Mouse (Mus musculus): ENCODE results near the gene Prkca. TPM values are rescaled to one million over a fixed set of nuclear protein-coding genes. Genes with fewer than 3 reads are reported as not detected.
A peak's percentile ranks its signal among the peaks of the same experiment; 100 is the strongest.

The Prkca gene
- total RNA-seq, 2 experiments from 2014 or later: 41.4 to 42.5 TPM

DNA sequence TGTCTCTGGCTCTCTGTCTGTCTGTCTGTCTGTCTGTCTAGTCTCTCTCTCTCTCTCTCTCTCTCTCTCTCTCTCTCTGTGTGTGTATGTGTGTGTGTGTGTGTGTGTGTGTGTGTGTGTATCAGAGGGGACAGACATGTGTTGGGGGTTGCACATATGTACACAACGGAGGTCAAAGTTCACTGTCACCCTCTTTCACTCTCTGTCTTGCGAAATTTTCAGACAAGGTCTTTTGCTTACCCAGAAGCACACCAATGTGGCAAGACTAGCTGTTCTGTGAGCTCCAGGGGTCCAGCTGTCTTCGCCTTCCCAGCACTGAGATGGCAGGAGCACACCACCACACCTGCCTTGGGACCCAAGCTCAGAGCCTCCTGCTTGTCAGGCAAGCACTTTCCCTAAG lies 146.9 kb downstream of the Prkca start:
- DNase-seq: no peak
- intact Hi-C loops (cut with DNase I; ENCODE audit: low total_unique reads): no loop called here

DNA sequence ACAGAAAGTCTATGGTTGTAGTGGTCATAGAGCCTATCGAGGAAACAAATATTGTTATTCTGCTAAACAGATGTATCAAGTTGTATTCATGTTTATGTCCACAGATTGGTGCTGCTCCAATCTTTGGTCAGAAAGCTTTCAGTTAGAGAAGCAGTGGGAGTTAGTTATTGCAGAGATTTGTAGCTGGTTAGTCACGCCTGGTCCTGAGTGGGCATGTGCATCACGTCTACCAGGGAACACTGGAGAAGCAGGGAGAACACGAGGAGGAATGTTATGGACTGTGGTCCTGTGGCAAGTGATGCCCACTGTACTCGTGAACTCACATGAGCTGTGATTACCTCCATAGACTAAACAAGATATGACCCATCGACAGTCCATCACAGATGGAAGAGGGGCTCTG lies 153.4 kb downstream of the Prkca start:
- intact Hi-C loops (cut with DNase I; ENCODE audit: low total_unique reads): no loop called here
- DNase-seq: no peak

DNA sequence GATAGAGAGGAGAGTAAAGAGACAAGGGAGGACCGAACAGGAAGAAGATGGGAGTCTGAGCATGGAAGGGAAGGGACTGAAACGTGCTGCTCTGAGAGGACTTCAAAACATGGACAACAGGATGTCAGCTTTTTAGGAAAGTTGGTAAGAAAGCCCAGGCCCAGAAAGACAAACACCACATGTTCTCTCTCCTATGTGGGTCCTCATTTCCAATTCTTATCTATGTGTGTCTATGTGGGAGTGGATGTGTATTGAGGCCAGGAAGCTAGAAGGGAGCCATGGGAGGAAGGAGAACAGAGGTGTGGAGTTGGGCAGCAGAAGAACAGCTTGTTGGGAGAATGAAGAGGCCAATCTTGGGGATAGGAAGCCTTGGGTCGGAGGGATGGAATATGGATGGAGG lies 154.4 kb downstream of the Prkca start:
- no peak for DNase-seq
- intact Hi-C loops (cut with DNase I; ENCODE audit: low total_unique reads): no loop called here

DNA sequence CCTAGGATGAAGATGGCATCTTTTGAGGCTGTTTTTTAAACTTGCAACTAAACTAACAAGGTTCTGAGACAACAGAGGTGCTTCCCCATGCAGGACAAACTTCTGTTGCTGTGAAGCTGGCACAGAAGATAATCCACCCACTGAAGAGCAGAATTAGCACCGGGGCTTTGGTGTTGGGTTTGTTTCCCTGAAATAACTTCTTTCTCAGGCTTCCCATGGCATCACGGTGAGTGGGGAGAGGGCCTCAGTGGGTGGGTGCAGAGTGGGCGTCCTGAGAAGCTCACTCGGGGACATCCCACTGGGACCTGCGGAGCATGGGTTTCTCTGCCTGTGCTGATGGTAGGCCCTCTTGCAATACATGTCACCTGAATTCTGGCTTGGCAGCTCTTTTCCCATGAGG lies 161.3 kb downstream of the Prkca start:
- no peak for DNase-seq
- intact Hi-C loops (cut with DNase I; ENCODE audit: low total_unique reads): no loop called here

DNA sequence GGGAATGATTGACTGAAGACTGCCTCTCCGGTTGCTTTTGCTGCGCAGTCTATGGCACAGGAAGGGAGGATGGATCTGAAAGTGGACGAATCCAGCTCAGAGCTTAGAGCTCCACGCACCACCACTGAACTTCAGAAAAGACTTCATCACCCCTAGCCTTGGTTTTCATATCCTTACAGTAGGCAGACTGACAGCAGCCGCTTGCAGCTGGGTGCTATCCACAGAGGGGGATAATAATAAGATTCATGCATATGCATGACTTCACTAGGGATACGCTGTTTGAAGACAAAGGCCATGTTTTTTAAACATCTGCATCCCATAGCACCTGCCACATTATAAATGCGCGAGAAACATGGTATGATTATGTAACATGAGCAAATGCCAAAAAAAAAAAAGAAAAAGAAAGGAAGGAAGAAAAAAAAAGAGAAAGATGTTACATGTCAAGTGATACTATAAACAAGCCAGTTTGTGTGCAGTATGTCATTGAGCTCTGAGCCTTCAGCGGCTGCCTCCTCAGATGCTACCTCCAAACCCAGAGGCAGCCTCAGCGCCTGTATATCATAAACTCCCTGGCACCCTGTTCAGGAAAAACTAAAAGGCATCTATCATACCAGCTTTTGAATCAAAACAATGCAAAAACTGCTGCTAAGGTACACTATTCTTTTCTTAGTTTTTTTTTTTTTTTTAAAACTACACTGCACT lies 162.6 kb downstream of the Prkca start:
- intact Hi-C loops (cut with DNase I; ENCODE audit: low total_unique reads): no loop called here
- no peak for DNase-seq

DNA sequence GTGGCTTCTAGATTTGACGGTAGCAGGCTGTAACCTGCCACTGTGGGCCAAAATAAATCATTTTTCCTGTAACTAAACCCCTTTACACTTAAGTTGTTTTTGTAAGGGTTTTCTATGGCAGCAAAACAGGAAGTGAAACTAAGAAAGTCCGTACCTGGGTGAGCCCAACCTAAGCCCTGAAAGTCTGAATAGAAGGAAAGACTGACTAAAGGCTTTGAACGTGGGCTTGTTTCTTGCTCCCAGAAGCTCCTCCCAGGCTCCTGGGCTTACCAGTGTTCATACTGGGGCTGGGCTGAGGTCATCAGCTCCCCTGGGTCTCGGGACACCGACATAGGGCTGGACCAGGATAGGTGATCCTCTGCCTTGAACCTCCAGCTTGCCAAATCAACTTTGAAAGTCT lies 164.9 kb downstream of the Prkca start:
- intact Hi-C loops (cut with DNase I; ENCODE audit: low total_unique reads): no loop called here
- no peak for DNase-seq

DNA sequence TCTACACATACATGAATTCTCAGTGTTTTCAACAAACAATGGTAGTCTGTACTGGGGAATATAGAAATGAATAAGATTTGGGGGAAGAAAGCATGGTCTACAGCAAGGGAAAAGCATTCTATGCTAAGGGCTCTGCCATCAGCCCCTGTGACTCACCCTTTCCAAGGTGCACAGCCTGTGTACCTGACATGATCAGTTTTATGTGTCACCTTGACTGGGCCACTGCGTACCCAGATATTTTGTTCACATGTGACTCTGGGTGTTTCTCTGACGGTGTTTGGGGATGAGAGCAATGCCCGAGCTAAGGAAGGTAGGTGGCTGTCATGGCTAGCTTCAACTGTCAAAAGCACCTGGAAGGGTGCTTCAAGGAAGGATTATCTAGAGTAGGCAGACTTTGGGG lies 165.5 kb downstream of the Prkca start:
- intact Hi-C loops (cut with DNase I; ENCODE audit: low total_unique reads): no loop called here
- no peak for DNase-seq

DNA sequence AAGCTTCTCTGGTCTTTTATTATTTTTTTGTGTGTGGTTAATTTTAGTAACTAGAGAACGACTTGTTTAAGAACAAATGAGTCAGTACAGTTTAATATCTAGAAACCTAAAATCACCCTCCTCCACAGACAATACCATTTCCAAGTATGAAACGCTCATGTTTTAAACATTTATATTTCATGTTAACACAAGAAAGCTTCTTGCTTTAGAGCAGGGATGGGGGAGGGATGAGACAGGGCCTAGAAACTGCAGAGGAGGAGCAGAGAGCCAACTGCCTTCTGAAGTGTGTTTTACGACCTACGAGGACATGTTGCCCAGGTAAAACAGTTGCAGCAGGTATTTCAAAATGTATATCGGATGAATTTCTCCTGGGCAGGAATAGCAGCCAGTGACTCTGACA lies 167.0 kb downstream of the Prkca start:
- no peak for DNase-seq
- intact Hi-C loops (cut with DNase I; ENCODE audit: low total_unique reads): no loop called here

DNA sequence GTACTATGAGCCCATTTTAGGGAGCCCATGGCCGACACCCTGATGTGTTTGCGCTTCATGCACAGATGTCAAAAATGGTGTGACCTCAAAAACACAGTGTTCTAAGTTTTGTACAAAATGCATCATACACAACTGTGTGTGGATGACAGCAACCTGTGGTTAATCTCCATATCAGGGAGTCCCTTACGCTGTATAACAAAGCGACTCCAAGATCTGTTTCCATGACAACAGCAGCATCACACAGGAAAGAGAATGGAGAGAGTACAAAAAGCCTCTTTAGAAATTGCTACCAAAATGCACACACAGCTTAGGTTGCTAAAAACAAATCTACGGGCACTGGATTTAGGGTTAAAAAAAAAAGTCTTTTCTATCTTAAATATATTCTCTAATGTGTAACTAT lies 171.8 kb downstream of the Prkca start:
- no peak for DNase-seq
- intact Hi-C loops (cut with DNase I; ENCODE audit: low total_unique reads): no loop called here

DNA sequence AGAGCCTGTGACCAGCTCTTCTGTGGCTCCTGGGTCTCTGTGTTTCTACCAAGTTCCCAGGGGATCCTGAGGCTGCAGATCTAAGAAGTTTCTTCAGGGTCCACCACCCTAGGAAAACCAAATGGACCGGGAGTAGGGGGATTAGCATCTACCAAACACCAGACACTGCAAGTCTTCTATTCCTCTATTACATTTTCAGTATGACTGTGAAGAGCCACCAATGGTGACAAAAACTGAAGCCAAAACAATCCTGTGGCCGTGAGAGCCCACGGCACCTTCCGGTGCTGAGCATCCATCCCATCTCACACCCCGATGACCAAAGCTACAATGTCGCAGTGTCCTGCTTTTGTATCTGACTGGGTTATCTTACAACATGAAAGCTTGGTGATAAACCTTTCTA lies 172.5 kb downstream of the Prkca start:
- intact Hi-C loops (cut with DNase I; ENCODE audit: low total_unique reads): no loop called here
- DNase-seq: no peak

DNA sequence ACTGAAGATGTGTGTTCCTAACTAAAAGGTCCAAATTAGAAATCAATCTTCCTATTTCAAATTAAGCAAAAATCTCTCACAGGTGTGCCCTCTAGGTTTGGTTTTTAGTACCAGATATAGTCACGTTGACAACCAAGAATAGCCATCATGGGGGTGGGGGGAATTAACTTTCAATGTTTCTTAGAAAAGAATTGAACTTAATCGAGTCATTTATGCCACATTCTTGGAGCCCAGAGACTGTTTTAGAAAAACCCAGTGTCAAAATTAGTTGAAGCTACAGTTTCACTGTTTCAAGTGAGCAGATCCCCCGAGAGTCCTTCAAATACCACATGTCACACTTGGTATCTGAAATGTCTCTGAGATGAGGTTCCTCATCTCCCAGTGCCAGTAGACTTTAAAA lies 173.6 kb downstream of the Prkca start:
- no peak for DNase-seq
- intact Hi-C loops (cut with DNase I; ENCODE audit: low total_unique reads): no loop called here

DNA sequence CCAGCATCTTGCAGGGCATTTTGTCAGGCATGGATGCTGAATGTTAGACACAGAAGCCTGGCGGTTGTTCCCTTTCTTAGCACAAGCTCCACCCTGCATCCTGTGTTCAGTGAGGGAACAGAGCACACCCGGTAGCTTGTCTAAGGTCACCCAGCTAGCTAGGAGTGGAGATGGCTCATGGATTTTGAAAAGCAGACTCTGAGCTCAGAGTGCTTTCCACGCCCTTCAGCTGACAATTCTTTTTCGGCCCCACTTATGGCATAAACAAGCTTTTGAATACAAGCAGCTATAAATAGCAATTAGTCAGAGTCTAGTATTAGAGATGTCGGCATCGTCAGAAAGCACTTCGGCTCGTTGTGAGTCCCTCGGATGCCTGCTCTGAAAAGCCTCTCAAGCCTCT lies 178.0 kb downstream of the Prkca start:
- intact Hi-C loops (cut with DNase I; ENCODE audit: low total_unique reads): no loop called here
- peak; percentile 13 for DNase-seq

DNA sequence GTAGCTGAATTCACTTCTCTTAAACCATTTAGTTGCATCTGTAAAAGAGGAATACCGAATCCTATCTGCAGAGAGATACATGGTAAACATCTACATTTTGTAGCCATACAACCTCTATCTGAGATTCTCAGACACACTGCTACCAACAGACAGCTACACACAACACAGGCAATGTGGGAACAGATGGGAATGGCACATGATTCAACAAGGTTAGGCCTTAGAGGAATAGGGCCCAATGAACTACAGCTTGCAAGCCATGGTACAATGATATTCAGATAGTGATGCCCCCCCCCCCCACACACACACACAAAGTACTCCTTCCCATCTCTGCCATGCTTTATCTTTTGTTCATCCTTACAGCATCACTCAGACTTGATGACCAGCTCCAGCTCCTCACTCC lies 181.1 kb downstream of the Prkca start:
- intact Hi-C loops (cut with DNase I; ENCODE audit: low total_unique reads): no loop called here
- no peak for DNase-seq

DNA sequence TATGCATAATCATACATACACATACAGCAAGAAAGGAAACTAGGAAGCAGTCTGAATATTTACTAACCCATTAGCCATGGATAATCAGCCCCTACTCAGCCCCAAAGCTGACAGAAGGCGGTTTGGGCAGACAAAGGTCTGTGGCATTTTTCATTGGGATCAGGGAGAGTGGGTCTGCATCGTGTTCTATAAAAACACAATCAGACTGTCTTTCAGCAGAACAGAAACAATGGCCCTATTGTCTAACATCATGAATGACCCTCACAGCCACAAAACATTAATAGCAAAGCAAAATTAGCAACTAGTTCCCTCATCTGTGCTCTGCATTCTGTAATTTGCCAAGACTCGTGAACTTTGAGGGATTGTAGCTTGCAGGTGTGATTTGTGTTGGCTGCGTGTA lies 181.6 kb downstream of the Prkca start:
- no peak for DNase-seq
- intact Hi-C loops (cut with DNase I; ENCODE audit: low total_unique reads): no loop called here

DNA sequence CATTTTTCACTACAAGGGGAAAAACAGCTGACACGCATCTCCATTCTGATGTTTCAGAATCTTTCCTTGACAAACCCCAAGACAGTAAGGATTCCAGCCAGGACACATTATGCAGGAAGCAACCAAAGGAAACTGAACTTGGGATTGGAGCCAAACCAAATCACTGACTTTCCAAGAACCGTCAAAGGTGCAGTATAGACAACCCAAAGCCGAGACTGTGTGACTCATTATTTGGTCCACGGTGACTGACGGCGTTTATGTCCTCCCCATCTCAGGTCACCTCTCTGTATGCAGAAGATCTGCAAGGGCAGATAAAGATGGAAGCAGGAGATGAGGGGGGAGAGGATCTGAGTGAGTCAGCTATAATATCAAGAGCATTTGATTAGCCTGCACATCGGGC lies 183.7 kb downstream of the Prkca start:
- intact Hi-C loops (cut with DNase I; ENCODE audit: low total_unique reads): no loop called here
- DNase-seq: no peak

DNA sequence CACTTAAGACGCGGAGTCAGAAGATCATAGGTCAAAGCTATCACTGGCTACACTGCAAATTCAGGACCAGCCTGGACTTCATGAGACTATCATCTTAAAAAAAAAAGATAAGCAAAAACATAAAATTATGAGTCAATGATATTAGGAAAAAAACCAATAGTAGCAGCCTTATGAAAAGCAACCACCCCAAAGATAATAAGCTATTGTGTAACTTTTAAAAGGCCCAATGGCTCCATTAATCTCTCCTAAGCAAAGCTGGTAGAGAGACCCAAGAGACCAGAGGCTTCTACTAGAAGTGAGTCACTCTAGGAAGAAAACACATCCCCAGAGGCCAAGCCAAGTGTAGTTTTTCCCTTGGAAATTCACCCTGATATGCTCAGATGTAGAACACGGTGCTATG lies 185.7 kb downstream of the Prkca start:
- no peak for DNase-seq
- intact Hi-C loops (cut with DNase I; ENCODE audit: low total_unique reads): no loop called here

DNA sequence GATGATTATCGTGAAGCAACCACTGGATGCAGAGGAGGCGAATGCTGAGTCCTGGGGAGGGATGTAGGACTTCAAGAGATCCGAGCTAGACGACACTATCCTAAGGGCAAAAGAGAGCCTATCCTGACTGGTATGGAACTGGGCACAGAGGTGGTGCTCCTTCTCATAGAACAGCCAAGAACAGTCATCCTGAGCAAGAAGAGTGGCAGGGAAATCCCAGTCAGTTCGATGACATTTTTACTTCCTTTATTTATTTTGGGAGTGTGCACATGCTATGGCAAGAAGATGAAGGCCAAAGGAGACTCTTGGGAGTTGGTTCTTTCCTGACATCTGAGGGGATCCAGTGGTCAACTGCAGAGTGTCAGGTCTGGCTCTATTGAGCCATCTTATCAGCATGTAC lies 186.7 kb downstream of the Prkca start:
- intact Hi-C loops (cut with DNase I; ENCODE audit: low total_unique reads): no loop called here
- DNase-seq: no peak

DNA sequence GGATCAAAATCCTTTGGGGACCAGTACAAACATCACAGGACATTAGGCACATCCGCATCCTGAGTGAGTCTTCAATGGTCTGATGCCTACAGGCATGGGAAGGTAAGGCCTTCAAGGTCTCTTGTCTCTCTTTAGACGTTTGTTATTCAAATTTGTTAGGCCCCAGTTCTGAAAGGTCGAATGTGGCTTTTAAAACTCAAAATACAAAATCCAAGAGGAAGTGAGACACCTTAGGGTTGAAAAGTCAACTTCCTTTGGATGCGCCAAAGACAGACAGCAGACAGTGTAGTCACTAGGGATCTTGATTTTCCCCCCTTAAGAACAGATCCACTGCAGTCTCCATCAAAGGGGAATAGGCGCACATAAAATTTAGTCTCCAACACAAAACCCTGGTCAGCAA lies 187.6 kb downstream of the Prkca start:
- no peak for DNase-seq
- intact Hi-C loops (cut with DNase I; ENCODE audit: low total_unique reads): no loop called here

DNA sequence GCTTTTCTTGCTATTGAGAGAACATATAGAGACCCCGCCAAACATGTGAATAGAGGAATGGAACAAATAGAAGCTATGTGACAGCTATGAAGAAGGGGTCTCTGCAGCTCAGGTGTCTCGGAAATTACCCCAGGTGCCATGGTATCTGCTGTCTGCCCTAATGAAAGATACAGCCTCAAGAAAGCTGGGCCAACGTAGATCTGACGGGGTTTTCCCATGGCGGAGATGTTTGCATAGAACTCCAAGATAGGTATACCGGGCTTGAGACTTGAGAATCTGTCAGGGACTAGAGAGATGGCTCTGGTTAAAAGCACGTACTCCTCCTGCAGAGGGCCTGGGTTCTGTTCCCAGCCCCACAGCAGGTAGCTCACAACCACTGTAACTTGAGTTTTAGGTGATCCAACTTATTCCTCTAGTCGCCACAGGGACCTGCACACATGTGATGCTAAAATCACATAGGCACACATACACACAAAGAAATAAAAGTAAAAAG lies 188.6 kb downstream of the Prkca start:
- DNase-seq: no peak
- intact Hi-C loops (cut with DNase I; ENCODE audit: low total_unique reads): no loop called here

DNA sequence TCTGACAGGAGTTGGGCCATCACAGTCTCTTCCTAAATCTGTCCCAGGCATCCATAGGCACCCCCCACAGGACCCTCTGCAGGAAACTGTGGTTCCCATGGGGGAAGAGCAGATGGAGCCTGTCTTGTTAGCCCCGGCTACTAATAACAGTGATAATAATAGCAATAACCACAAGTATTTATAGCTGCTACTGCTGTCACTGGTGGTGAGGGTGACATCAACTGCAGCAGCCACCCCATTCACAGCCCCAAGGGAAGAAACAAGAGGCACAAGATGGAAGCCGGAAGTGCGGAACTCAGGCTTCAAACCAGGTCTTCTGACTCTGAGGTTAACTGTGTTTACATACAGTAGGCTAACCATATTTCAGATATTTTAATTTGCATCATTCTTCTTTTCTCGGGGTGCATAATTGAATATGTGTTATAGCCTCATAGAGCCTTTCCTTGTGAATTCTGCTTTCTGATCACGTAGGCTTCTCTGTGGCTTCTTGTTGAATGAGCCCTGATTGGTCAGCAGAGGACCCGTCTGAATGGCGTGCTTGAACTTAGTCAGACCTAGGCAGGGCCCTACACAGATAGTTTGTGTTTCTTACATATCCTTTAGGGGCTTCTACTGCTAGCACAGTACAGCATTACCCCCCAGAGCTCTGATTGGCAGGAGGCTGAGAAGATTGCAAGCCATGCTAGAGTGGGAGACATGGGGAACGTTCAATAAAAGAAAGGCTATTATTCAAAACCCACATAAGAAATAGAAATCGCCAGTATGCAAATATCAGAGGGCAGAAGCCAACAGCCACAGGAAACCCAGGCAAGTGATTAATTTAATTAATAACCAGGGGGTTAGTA lies 189.5 kb downstream of the Prkca start:
- intact Hi-C loops (cut with DNase I; ENCODE audit: low total_unique reads): no loop called here
- DNase-seq: no peak

DNA sequence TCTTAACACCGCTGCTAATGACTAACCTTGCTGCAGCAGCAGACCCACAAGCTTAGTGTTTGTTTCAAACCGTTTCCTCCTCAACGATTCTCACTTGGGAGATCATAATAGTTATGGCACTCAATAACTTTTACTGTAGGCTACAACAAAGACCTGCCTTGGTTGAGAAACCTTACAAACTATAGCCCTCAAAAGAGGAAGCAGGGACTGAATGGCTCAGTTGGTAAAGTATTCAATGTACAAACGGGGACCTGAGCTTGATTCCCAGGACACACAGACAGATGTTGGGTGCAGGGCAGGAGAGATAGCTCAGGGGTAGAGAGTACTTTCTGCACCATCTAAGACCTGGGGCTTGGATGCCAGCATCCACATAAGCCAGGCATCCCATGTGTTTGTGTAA lies 191.1 kb downstream of the Prkca start:
- DNase-seq: no peak
- intact Hi-C loops (cut with DNase I; ENCODE audit: low total_unique reads): no loop called here
